Mouse (Mus musculus): ENCODE measurements around the gene Runx2.

- no peak for TF ChIP-seq FLI1 (IDR thresholded peaks at IDR 0.05; ENCODE audit: low read length)
- no peak for TF ChIP-seq GATA1 (IDR thresholded peaks at IDR 0.05; ENCODE audit: borderline replicate concordance, low read length)
Observed at GRCm38 (mm10) chr17:44797331-44797730, 17.3 kb downstream of the Runx2 start.
